Mouse (Mus musculus) midbrain, embryonic 13.5 days (tissue): Measurements from ENCODE around the gene Tacc2. TPM values are rescaled to one million over a fixed set of nuclear protein-coding genes. Genes with fewer than 3 reads are reported as not detected.

Experiments used
- ATAC-seq: fragments of 200-750 bp; cut with Nextera tagmentation; 2 replicates; pipeline ENCODE4 v1.8.0; 2017; ENCODE audit warnings: mild to moderate bottlenecking, moderate TSS enrichment, moderate library complexity
- H3K27ac ChIP-seq: fragments of 300-500 bp; sonication (generic); 2 replicates; pipeline ENCODE4 v1.5.1; 2015; ENCODE audit warnings: inconsistent platforms, mild to moderate bottlenecking, moderate library complexity
- H3K27me3 ChIP-seq: fragments of 300-500 bp; sonication (generic); 2 replicates; pipeline ENCODE4 v1.6.1; 2015; ENCODE audit warnings: mild to moderate bottlenecking, inconsistent platforms
- H3K36me3 ChIP-seq: fragments of 300-500 bp; sonication (generic); 2 replicates; pipeline ENCODE4 v1.6.1; 2015; ENCODE audit warnings: mild to moderate bottlenecking, inconsistent platforms
- H3K4me1 ChIP-seq: fragments of 300-500 bp; sonication (generic); replicated peaks from 2 replicates; pipeline ENCODE4 v1.6.1; 2015; ENCODE audit warnings: inconsistent platforms
- H3K4me2 ChIP-seq: fragments of 300-500 bp; sonication (generic); replicated peaks from 2 replicates; pipeline ENCODE4 v1.6.1; 2015; ENCODE audit warnings: moderate library complexity, mild to moderate bottlenecking, inconsistent platforms
- H3K4me3 ChIP-seq: fragments of 300-500 bp; sonication (generic); replicated peaks from 2 replicates; pipeline ENCODE4 v1.5.1; 2015; ENCODE audit warnings: mild to moderate bottlenecking, inconsistent platforms
- H3K9ac ChIP-seq: fragments of 300-500 bp; sonication (generic); replicated peaks from 2 replicates; pipeline ENCODE4 v1.6.1; 2015; ENCODE audit warnings: mild to moderate bottlenecking, inconsistent platforms
- H3K9me3 ChIP-seq: fragments of 300-500 bp; sonication (generic); 2 replicates; pipeline ENCODE4 v1.6.1; 2016; ENCODE audit warnings: mild to moderate bottlenecking, inconsistent platforms
- WGBS: fragments of 180-500 bp; shearing (Covaris S2); methylation state at CpG from one replicate; pipeline ENCODE4 v1.1.7; 2015; 5-methylcytosine and 5-hydroxymethylcytosine counted together
- polyA plus RNA-seq: library from polyadenylated mRNA; unstranded; fragments of >200 nt; fragmentation: Nextera tagmentation; extraction: Ambion mirVana; gene quantifications from 2 replicates; pipeline ENCODE4 v1.2.1, GENCODE M21; 2015

Tacc2 gene
- polyA plus RNA-seq, 1 experiment from 2014 or later = 70.8 TPM

- WGBS = 45% methylated on average over 16 of the region's 16 CpGs
- H3K4me2 ChIP-seq = peak overlapping the region; percentile 88
- peaks cover 70% of the 10 kb centered on the region for H3K4me1 ChIP-seq
- no peaks in the 10 kb centered on the region for H3K27me3 ChIP-seq
- peak overlapping the region; percentile 46 for H3K9ac ChIP-seq
- peak overlapping the region; percentile 67 for H3K27ac ChIP-seq
- no peak for ATAC-seq
- H3K36me3 ChIP-seq = peaks cover 21% of the 10 kb centered on the region
- peak overlapping the region; percentile 24 for H3K4me3 ChIP-seq
- no peaks in the 10 kb centered on the region for H3K9me3 ChIP-seq
Observed at GRCm38 (mm10) chr7:130696347-130697234, 119.4 kb downstream of the Tacc2 start.

- no peaks in the 10 kb centered on the region for H3K27me3 ChIP-seq
Observed at GRCm38 (mm10) chr7:130698480-130698879, 121.2 kb downstream of the Tacc2 start.

GRCm38 (mm10) chr7:130701336-130701735, 124.1 kb downstream of the Tacc2 start:
- no peaks in the 10 kb centered on the region for H3K27me3 ChIP-seq
- no peak overlapping the region for H3K4me3 ChIP-seq
- no peaks in the 10 kb centered on the region for H3K9me3 ChIP-seq
- H3K4me2 ChIP-seq = no peak overlapping the region
- H3K36me3 ChIP-seq = peaks cover 25% of the 10 kb centered on the region
- no peak overlapping the region for H3K9ac ChIP-seq
- WGBS = 87% methylated on average over 1 of the region's 1 CpGs
- peaks cover 71% of the 10 kb centered on the region for H3K4me1 ChIP-seq
- ATAC-seq = no peak
- H3K27ac ChIP-seq = no peak overlapping the region

More at GRCm38 (mm10) chr7:130698480-130698879, 121.2 kb downstream of the Tacc2 start:
- peaks cover 82% of the 10 kb centered on the region for H3K4me1 ChIP-seq
- H3K9me3 ChIP-seq = no peaks in the 10 kb centered on the region
- H3K36me3 ChIP-seq = peaks cover 25% of the 10 kb centered on the region
- H3K4me2 ChIP-seq = no peak overlapping the region
- H3K27ac ChIP-seq = no peak overlapping the region
- no peak overlapping the region for H3K9ac ChIP-seq
- no peak overlapping the region for H3K4me3 ChIP-seq
- no peak for ATAC-seq

GRCm38 (mm10) chr7:130705230-130705629, 128.0 kb downstream of the Tacc2 start:
- Histone ChIP-seq H3K36me3 (peaks cover 16% of the 10 kb centered on the region), H3K4me3 (no peak overlapping the region), H3K9ac (no peak overlapping the region), H3K27me3 (no peaks in the 10 kb centered on the region), H3K4me2 (no peak overlapping the region), H3K4me1 (peaks cover 68% of the 10 kb centered on the region), H3K27ac (no peak overlapping the region), H3K9me3 (no peaks in the 10 kb centered on the region)
- no peak for ATAC-seq
- 84% methylated on average over 2 of the region's 2 CpGs for WGBS

GRCm38 (mm10) chr7:130708940-130709339, 131.7 kb downstream of the Tacc2 start:
- Histone ChIP-seq H3K4me2 (no peak overlapping the region), H3K27me3 (no peaks in the 10 kb centered on the region), H3K9me3 (no peaks in the 10 kb centered on the region), H3K36me3 (no peaks in the 10 kb centered on the region), H3K4me3 (no peak overlapping the region), H3K9ac (no peak overlapping the region), H3K4me1 (peaks cover 64% of the 10 kb centered on the region), H3K27ac (peak overlapping the region; percentile 45; the same call in 1 of the 2 replicates)
- no peak for ATAC-seq
- WGBS = 60% methylated on average over 9 of the region's 9 CpGs

- Histone ChIP-seq H3K27me3 (no peaks in the 10 kb centered on the region), H3K4me2 (no peak overlapping the region), H3K4me1 (peaks cover 63% of the 10 kb centered on the region), H3K36me3 (no peaks in the 10 kb centered on the region), H3K27ac (peak overlapping the region; percentile 27; the same call in 1 of the 2 replicates), H3K4me3 (no peak overlapping the region), H3K9ac (no peak overlapping the region), H3K9me3 (no peaks in the 10 kb centered on the region)
- 52% methylated on average over 9 of the region's 9 CpGs for WGBS
- ATAC-seq = no peak
Observed at GRCm38 (mm10) chr7:130709372-130710274, 132.4 kb downstream of the Tacc2 start.

GRCm38 (mm10) chr7:130711851-130712250, 134.6 kb downstream of the Tacc2 start:
- WGBS = 91% methylated on average over 7 of the region's 7 CpGs
- Histone ChIP-seq H3K9me3 (no peaks in the 10 kb centered on the region), H3K27me3 (no peaks in the 10 kb centered on the region), H3K9ac (no peak overlapping the region), H3K4me3 (no peak overlapping the region), H3K4me1 (peaks cover 64% of the 10 kb centered on the region), H3K36me3 (peaks cover 5% of the 10 kb centered on the region), H3K27ac (no peak overlapping the region), H3K4me2 (no peak overlapping the region)
- no peak for ATAC-seq

GRCm38 (mm10) chr7:130713319-130713718, 136.1 kb downstream of the Tacc2 start:
- peak overlapping the region; percentile 56 for H3K27ac ChIP-seq
- H3K4me3 ChIP-seq = no peak overlapping the region
- no peaks in the 10 kb centered on the region for H3K27me3 ChIP-seq
- peaks cover 19% of the 10 kb centered on the region for H3K36me3 ChIP-seq
- H3K9ac ChIP-seq = 0 out of 2 replicates have a peak overlapping the region, but pooled peaks have one; percentile 2
- H3K9me3 ChIP-seq = no peaks in the 10 kb centered on the region
- WGBS = 36% methylated on average over 6 of the region's 6 CpGs
- ATAC-seq = no peak
- no peak overlapping the region for H3K4me2 ChIP-seq
- peaks cover 55% of the 10 kb centered on the region for H3K4me1 ChIP-seq

- Histone ChIP-seq H3K36me3 (peaks cover 25% of the 10 kb centered on the region), H3K27ac (no peak overlapping the region), H3K4me1 (peaks cover 55% of the 10 kb centered on the region), H3K4me2 (no peak overlapping the region), H3K9me3 (no peaks in the 10 kb centered on the region), H3K27me3 (no peaks in the 10 kb centered on the region), H3K4me3 (no peak overlapping the region), H3K9ac (no peak overlapping the region)
- no peak for ATAC-seq
- WGBS = 92% methylated on average over 3 of the region's 3 CpGs
Observed at GRCm38 (mm10) chr7:130715467-130715866, 138.2 kb downstream of the Tacc2 start.

- Histone ChIP-seq H3K9me3 (no peaks in the 10 kb centered on the region), H3K9ac (no peak overlapping the region), H3K4me2 (no peak overlapping the region), H3K36me3 (peaks cover 25% of the 10 kb centered on the region), H3K4me1 (peaks cover 58% of the 10 kb centered on the region), H3K27me3 (no peaks in the 10 kb centered on the region), H3K4me3 (no peak overlapping the region), H3K27ac (no peak overlapping the region)
- 95% methylated on average over 4 of the region's 4 CpGs for WGBS
- no peak for ATAC-seq
Observed at GRCm38 (mm10) chr7:130716341-130716740, 139.1 kb downstream of the Tacc2 start.

- H3K36me3 ChIP-seq = peaks cover 27% of the 10 kb centered on the region
- 97% methylated on average over 6 of the region's 6 CpGs for WGBS
- no peaks in the 10 kb centered on the region for H3K9me3 ChIP-seq
- peaks cover 59% of the 10 kb centered on the region for H3K4me1 ChIP-seq
- H3K9ac ChIP-seq = no peak overlapping the region
- H3K4me2 ChIP-seq = no peak overlapping the region
- ATAC-seq = no peak
- H3K27me3 ChIP-seq = no peaks in the 10 kb centered on the region
- H3K27ac ChIP-seq = no peak overlapping the region
- no peak overlapping the region for H3K4me3 ChIP-seq
Observed at GRCm38 (mm10) chr7:130716989-130717388, 139.8 kb downstream of the Tacc2 start.
